Mouse (Mus musculus) neural tube, postnatal 0 days (tissue): ENCODE measurements around the gene Prkag3. TPM values are rescaled to one million over a fixed set of nuclear protein-coding genes. Genes with fewer than 3 reads are reported as not detected.

Experiments
- polyA plus RNA-seq: library from polyadenylated mRNA; unstranded; fragments of >200 nt; fragmentation: Nextera tagmentation; extraction: Ambion mirVana; gene quantifications from 2 replicates; pipeline ENCODE4 v1.2.1, GENCODE M21; 2015

Prkag3 gene
- 0.06 and 0.09 TPM in 2 replicates for polyA plus RNA-seq

DNA sequence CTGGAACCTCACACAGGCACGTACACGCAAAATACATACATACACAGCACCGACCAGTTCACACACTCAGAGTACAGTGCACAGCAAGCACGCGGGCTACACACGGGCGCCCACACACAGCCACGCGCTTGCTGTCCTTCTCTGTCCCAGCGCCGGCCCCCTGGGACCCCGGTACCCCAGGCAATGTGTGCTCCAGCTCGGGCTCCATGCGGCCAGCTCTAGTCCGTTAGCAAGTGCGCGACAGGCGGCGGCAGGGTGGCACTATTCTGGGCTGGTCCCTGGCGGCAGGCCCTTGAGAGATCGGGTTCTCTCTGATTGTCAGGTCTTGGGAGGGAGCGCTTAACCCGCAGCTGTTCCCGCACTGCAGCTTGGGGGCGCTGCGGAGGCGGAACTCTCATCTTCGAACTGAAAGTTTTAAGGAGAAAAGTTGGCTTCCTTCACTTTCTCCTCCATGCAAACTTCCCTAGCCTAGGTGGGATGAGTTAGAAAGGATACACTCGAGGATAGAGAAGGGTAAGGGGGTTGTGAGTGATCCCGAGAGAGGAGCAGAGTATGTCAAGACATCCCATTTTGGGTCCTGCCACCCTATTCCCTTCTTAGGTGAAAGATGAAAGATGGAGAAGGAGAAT, at the start of gene Prkag3:
Gene Prkag3 (minus strand): TSS at position 579 of the 629 bp plus-strand sequence.

DNA sequence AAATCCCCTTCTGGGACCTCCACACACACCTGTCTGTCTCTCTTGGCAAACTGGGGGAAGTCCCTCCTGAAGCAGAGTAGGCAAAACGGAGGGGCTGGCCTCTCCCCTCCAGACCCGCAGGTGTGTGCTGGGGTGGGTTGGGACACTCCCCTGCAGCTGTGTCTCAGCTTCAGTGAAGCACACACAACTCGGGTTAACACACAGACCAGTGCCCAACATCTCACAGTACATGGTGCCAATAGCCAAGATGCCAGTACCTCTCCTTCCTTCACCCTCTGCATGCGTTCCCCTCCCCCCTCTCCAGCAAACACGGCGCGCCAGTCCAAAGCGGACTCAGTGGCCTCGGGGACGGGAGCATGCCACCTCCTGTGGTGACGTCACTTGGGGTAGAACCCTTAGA, 42.2 kb upstream of the Prkag3 start, which contains the start of gene Wnt10a:
Gene Wnt10a (plus strand): TSS at position 268 of the 400 bp plus-strand sequence.

GRCm38 (mm10) chr1:74771845-74771930, 22.7 kb upstream of the Prkag3 start, which contains the start of gene Wnt6:
Gene Wnt6, plus strand, starts transcription at chr1:74771892.

DNA sequence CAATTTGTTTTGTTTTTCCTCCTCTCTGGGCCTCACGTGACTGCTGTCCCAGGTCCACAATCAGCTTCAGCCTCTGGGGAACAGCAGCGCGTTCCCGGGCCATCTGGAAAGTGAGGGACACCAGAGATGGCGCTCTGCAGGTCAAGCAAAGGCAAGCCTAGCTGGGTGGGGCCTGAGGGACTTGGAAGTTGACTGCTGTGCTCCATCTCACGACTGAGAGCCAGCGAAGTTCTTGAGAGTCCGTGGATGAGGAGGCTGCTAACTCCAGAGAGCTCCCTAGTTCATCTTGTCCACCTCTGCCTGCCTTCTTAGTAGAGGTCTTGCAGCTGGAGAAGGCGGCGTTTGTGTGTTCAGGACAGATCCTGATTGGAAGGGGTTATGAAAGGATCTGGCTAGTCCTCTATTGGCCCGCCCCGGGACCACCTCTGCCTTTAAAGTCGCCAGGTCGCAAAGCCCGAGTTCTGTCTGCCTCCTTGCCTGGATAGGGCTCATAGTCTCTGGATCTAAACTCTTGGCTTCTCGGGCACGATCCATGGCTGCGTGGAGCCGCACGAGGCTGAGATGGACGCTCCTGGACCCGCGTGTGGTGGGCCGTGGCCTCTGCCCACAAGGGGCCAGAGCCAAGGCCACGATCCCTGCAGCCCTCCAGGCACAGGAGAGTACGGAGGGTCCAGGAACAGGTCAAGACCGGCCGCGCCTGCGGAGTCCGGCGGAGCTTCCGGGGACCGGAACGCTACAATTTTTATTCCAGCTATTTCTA, 35.7 kb downstream of the Prkag3 start, which contains the start of gene Cyp27a1:
Gene Cyp27a1 (plus strand): TSS at position 476 of the 760 bp plus-strand sequence.

Other genes starting within 250 kb of the Prkag3 start
- gene Cnot9, start 243.2 kb downstream of the Prkag3 start, polyA plus RNA-seq, result 38.1 and 38.4 TPM in 2 replicates
- gene Plcd4, start 206.3 kb downstream of the Prkag3 start, polyA plus RNA-seq, result 11.7 and 11.9 TPM in 2 replicates
- gene Usp37, start 204.9 kb downstream of the Prkag3 start, polyA plus RNA-seq, result 13.7 and 14.3 TPM in 2 replicates
- gene Zfp142, start 161.0 kb downstream of the Prkag3 start, polyA plus RNA-seq, result 5.8 and 6.9 TPM in 2 replicates
- gene Bcs1l, start 160.9 kb downstream of the Prkag3 start, polyA plus RNA-seq, result 14.6 and 15.8 TPM in 2 replicates
- 44.8 and 49.6 TPM in 2 replicates for gene Rnf25, start 147.8 kb downstream of the Prkag3 start, polyA plus RNA-seq
- 8.4 and 10.6 TPM in 2 replicates for gene Stk36, start 147.8 kb downstream of the Prkag3 start, polyA plus RNA-seq
- 3.4 and 3.9 TPM in 2 replicates for gene Ttll4, start 87.5 kb downstream of the Prkag3 start, polyA plus RNA-seq
- gene Cyp27a1, start 35.6 kb downstream of the Prkag3 start, polyA plus RNA-seq, result 3.3 and 4.4 TPM in 2 replicates
- gene Wnt6, start 22.7 kb upstream of the Prkag3 start, polyA plus RNA-seq, result 9.5 and 18.5 TPM in 2 replicates
- gene Wnt10a, start 42.3 kb upstream of the Prkag3 start, polyA plus RNA-seq, result 0.41 and 0.75 TPM in 2 replicates
- 20.7 and 28.1 TPM in 2 replicates for gene Cdk5r2, start 105.7 kb upstream of the Prkag3 start, polyA plus RNA-seq
- gene Fev, start 136.2 kb upstream of the Prkag3 start, polyA plus RNA-seq, result 0.15 TPM in 1 of 2 replicates, not detected in the other
- 0.75 and 1.1 TPM in 2 replicates for gene Cryba2, start 143.9 kb upstream of the Prkag3 start, polyA plus RNA-seq
- 0.81 and 1.1 TPM in 2 replicates for gene Cfap65, start 186.4 kb upstream of the Prkag3 start, polyA plus RNA-seq
- 0.10 and 0.15 TPM in 2 replicates for gene Ihh, start 202.5 kb upstream of the Prkag3 start, polyA plus RNA-seq